Mouse (Mus musculus): ENCODE data around the gene D130043K22Rik. TPM values are rescaled to one million over a fixed set of nuclear protein-coding genes. Genes with fewer than 3 reads are reported as not detected.
"Not testable (repeated sequence)": the region's sequence is repeated elsewhere in the genome, so short reads cannot be mapped to it uniquely, and the experiment has no call there.

The D130043K22Rik gene
- polyA plus RNA-seq, 1 experiment = 1.6 TPM

- H3K4me3 ChIP-seq (ENCODE audit: control insufficient read depth, low read depth, low read length) = peak overlapping the region; percentile 95
- no peaks in the 10 kb centered on the region for H3K36me3 ChIP-seq (ENCODE audit: control insufficient read depth, insufficient read depth, low read length)
- H3K27me3 ChIP-seq (ENCODE audit: control insufficient read depth, insufficient read depth, low read length) = no peaks in the 10 kb centered on the region
- TF ChIP-seq POLR2A (IDR thresholded peaks at IDR 0.05; ENCODE audit: control insufficient read depth, low read depth, low read length) (no peak), CTCF (IDR thresholded peaks at IDR 0.05; ENCODE audit: control insufficient read depth, insufficient read depth, insufficient replicate concordance, low read depth, low read length) (no peak)
- peak overlapping the region; percentile 81 for H3K27ac ChIP-seq (ENCODE audit: control insufficient read depth, insufficient read depth, low read depth, low read length)
- H3K4me1 ChIP-seq (ENCODE audit: control insufficient read depth, insufficient read depth, low read length) = peaks cover 3% of the 10 kb centered on the region
Measured at GRCm38 (mm10) chr13:24832131-24832810, 12.7 kb upstream of the D130043K22Rik start.

- H3K4me3 ChIP-seq (ENCODE audit: control insufficient read depth, low read depth, low read length) = peak overlapping the region; percentile 95
- no peak overlapping the region for H3K27ac ChIP-seq (ENCODE audit: control insufficient read depth, insufficient read depth, low read depth, low read length)
- TF ChIP-seq POLR2A (IDR thresholded peaks at IDR 0.05; ENCODE audit: control insufficient read depth, low read depth, low read length) (no peak), CTCF (IDR thresholded peaks at IDR 0.05; ENCODE audit: control insufficient read depth, insufficient read depth, insufficient replicate concordance, low read depth, low read length) (no peak)
Measured at GRCm38 (mm10) chr13:24832811-24833155, 12.2 kb upstream of the D130043K22Rik start.

GRCm38 (mm10) chr13:24837765-24838164 is 7.2 kb upstream of the D130043K22Rik start:
- H3K36me3 ChIP-seq (ENCODE audit: control insufficient read depth, insufficient read depth, low read length); H3K4me1 ChIP-seq (ENCODE audit: control insufficient read depth, insufficient read depth, low read length); H3K4me3 ChIP-seq (ENCODE audit: control insufficient read depth, low read depth, low read length): not testable (repeated sequence)

More at GRCm38 (mm10) chr13:24832811-24833155, 12.2 kb upstream of the D130043K22Rik start:
- Histone ChIP-seq H3K4me1 (ENCODE audit: control insufficient read depth, insufficient read depth, low read length) (peaks cover 3% of the 10 kb centered on the region), H3K36me3 (ENCODE audit: control insufficient read depth, insufficient read depth, low read length) (no peaks in the 10 kb centered on the region), H3K27me3 (ENCODE audit: control insufficient read depth, insufficient read depth, low read length) (no peaks in the 10 kb centered on the region)

GRCm38 (mm10) chr13:24839831-24840230 is 5.1 kb upstream of the D130043K22Rik start:
- no peak overlapping the region for H3K27ac ChIP-seq (ENCODE audit: control insufficient read depth, insufficient read depth, low read depth, low read length)
- H3K27me3 ChIP-seq (ENCODE audit: control insufficient read depth, insufficient read depth, low read length) = no peaks in the 10 kb centered on the region
- H3K4me3 ChIP-seq (ENCODE audit: control insufficient read depth, low read depth, low read length) = no peak overlapping the region
- TF ChIP-seq POLR2A (IDR thresholded peaks at IDR 0.05; ENCODE audit: control insufficient read depth, low read depth, low read length) (no peak), CTCF (IDR thresholded peaks at IDR 0.05; ENCODE audit: control insufficient read depth, insufficient read depth, insufficient replicate concordance, low read depth, low read length) (no peak)
- no peaks in the 10 kb centered on the region for H3K36me3 ChIP-seq (ENCODE audit: control insufficient read depth, insufficient read depth, low read length)
- peaks cover 3% of the 10 kb centered on the region for H3K4me1 ChIP-seq (ENCODE audit: control insufficient read depth, insufficient read depth, low read length)

More at GRCm38 (mm10) chr13:24837765-24838164, 7.2 kb upstream of the D130043K22Rik start:
- H3K27ac ChIP-seq (ENCODE audit: control insufficient read depth, insufficient read depth, low read depth, low read length); H3K27me3 ChIP-seq (ENCODE audit: control insufficient read depth, insufficient read depth, low read length): not testable (repeated sequence)

GRCm38 (mm10) chr13:24841702-24842101 is 3.2 kb upstream of the D130043K22Rik start:
- no peak overlapping the region for H3K4me3 ChIP-seq (ENCODE audit: control insufficient read depth, low read depth, low read length)
- peaks cover 15% of the 10 kb centered on the region for H3K4me1 ChIP-seq (ENCODE audit: control insufficient read depth, insufficient read depth, low read length)
- no peak overlapping the region for H3K27ac ChIP-seq (ENCODE audit: control insufficient read depth, insufficient read depth, low read depth, low read length)
- no peak for TF ChIP-seq POLR2A (IDR thresholded peaks at IDR 0.05; ENCODE audit: control insufficient read depth, low read depth, low read length)
- no peak for TF ChIP-seq CTCF (IDR thresholded peaks at IDR 0.05; ENCODE audit: control insufficient read depth, insufficient read depth, insufficient replicate concordance, low read depth, low read length)
- H3K27me3 ChIP-seq (ENCODE audit: control insufficient read depth, insufficient read depth, low read length) = no peaks in the 10 kb centered on the region
- no peaks in the 10 kb centered on the region for H3K36me3 ChIP-seq (ENCODE audit: control insufficient read depth, insufficient read depth, low read length)

- Histone ChIP-seq H3K27me3 (ENCODE audit: control insufficient read depth, insufficient read depth, low read length) (no peaks in the 10 kb centered on the region), H3K36me3 (ENCODE audit: control insufficient read depth, insufficient read depth, low read length) (no peaks in the 10 kb centered on the region), H3K27ac (ENCODE audit: control insufficient read depth, insufficient read depth, low read depth, low read length) (no peak overlapping the region), H3K4me3 (ENCODE audit: control insufficient read depth, low read depth, low read length) (no peak overlapping the region), H3K4me1 (ENCODE audit: control insufficient read depth, insufficient read depth, low read length) (peaks cover 16% of the 10 kb centered on the region)
- TF ChIP-seq POLR2A (IDR thresholded peaks at IDR 0.05; ENCODE audit: control insufficient read depth, low read depth, low read length) (no peak), CTCF (IDR thresholded peaks at IDR 0.05; ENCODE audit: control insufficient read depth, insufficient read depth, insufficient replicate concordance, low read depth, low read length) (no peak)
Measured at GRCm38 (mm10) chr13:24849318-24849717, 4.4 kb downstream of the D130043K22Rik start.

GRCm38 (mm10) chr13:24851989-24852388 is 7.1 kb downstream of the D130043K22Rik start:
- Histone ChIP-seq H3K4me3 (ENCODE audit: control insufficient read depth, low read depth, low read length) (no peak overlapping the region), H3K4me1 (ENCODE audit: control insufficient read depth, insufficient read depth, low read length) (peaks cover 3% of the 10 kb centered on the region; the same call in 1 of the 2 replicates), H3K27ac (ENCODE audit: control insufficient read depth, insufficient read depth, low read depth, low read length) (no peak overlapping the region), H3K36me3 (ENCODE audit: control insufficient read depth, insufficient read depth, low read length) (no peaks in the 10 kb centered on the region), H3K27me3 (ENCODE audit: control insufficient read depth, insufficient read depth, low read length) (no peaks in the 10 kb centered on the region)
- TF ChIP-seq POLR2A (IDR thresholded peaks at IDR 0.05; ENCODE audit: control insufficient read depth, low read depth, low read length) (no peak), CTCF (IDR thresholded peaks at IDR 0.05; ENCODE audit: control insufficient read depth, insufficient read depth, insufficient replicate concordance, low read depth, low read length) (no peak)

All from testis, adult 2 months (tissue).